Mouse (Mus musculus): ENCODE results near the gene Art5.

DNA sequence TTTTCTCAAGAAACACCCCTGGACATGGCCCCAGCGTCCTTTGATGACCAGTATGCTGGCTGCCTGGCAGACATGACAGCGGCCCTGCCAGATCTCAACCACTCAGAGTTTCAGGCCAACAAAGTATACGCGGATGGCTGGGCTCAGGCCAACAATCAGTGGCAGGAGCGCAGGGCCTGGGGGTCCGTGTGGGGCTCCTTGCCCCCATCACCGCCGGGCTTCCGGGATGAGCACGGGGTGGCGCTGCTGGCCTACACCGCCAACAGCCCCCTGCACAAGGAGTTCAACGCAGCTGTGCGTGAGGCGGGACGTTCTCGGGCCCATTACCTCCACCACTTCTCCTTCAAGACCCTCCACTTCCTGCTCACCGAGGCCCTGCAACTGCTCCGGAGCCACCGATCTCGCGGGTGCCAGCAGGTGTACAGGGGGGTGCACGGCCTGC lies 2.6 kb downstream of the Art5 start:
- TF ChIP-seq USF1 (IDR thresholded peaks at IDR 0.05; ENCODE audit: low read depth) (no peak), CTCF (IDR thresholded peaks at IDR 0.05; ENCODE audit: control insufficient read depth, insufficient read depth, insufficient read length) (no peak)
